Mouse (Mus musculus) left cerebral cortex, postnatal 14 days (tissue): Measurements from ENCODE around the gene Lypd6b. TPM values are rescaled to one million over a fixed set of nuclear protein-coding genes. Genes with fewer than 3 reads are reported as not detected.

Experiments
- DNase-seq, 2 experiments: peaks; one replicate each; pipeline ENCODE4 v3.0.0; 2021 to 2022; ENCODE audit warnings: low spot score in 2 of 2, mixed read lengths in 1 of 2
- intact Hi-C: fragments of 180-260 bp; cut with DNase I; formaldehyde crosslinking; loops from one replicate; pipeline ENCODE4 v1.15.1; 2025
- total RNA-seq, 2 experiments: library from RNA; stranded (reverse); gene quantifications; 2 replicates each; pipeline ENCODE4 v1.2.3; 2021

Lypd6b gene
- total RNA-seq, 2 experiments from 2014 or later, result 10.7 to 10.9 TPM

- DNase-seq, result no peak
- intact Hi-C loops, result no loop called here
Observed at GRCm38 (mm10) chr2:49918132-49918531, 130.6 kb downstream of the Lypd6b start.

- DNase-seq, result no peak
- intact Hi-C loops, result no loop called here
Observed at GRCm38 (mm10) chr2:49918692-49919091, 131.2 kb downstream of the Lypd6b start.

GRCm38 (mm10) chr2:49921948-49922347, 134.5 kb downstream of the Lypd6b start:
- no peak for DNase-seq
- intact Hi-C loops, result no loop called here

- intact Hi-C loops, result no loop called here
- no peak for DNase-seq
Observed at GRCm38 (mm10) chr2:49922810-49923209, 135.3 kb downstream of the Lypd6b start.

- intact Hi-C loops, result no loop called here
- no peak for DNase-seq
Observed at GRCm38 (mm10) chr2:49926186-49926585, 138.7 kb downstream of the Lypd6b start.

GRCm38 (mm10) chr2:49927362-49927761, 139.9 kb downstream of the Lypd6b start:
- intact Hi-C loops, result no loop called here

GRCm38 (mm10) chr2:49929931-49930330, 142.4 kb downstream of the Lypd6b start:
- DNase-seq, result no peak
- intact Hi-C loops, result no loop called here

More at GRCm38 (mm10) chr2:49927362-49927761, 139.9 kb downstream of the Lypd6b start:
- no peak for DNase-seq

- DNase-seq, result no peak
- intact Hi-C loops, result no loop called here
Observed at GRCm38 (mm10) chr2:49937621-49938020, 150.1 kb downstream of the Lypd6b start.

- no peak for DNase-seq
- intact Hi-C loops, result no loop called here
Observed at GRCm38 (mm10) chr2:49938246-49938645, 150.8 kb downstream of the Lypd6b start.

- intact Hi-C loops, result loop anchor here (10.0 kb wide), 1 partner anchor 324 kb away; no protein-coding TSS in a partner anchor
- no peak for DNase-seq
Observed at GRCm38 (mm10) chr2:49940372-49940771, 152.9 kb downstream of the Lypd6b start.

- intact Hi-C loops, result loop anchor here (10.0 kb wide), 1 partner anchor 323 kb away; no protein-coding TSS in a partner anchor
- DNase-seq, result no peak
Observed at GRCm38 (mm10) chr2:49942100-49942499, 154.6 kb downstream of the Lypd6b start.

GRCm38 (mm10) chr2:49951681-49952080, 164.2 kb downstream of the Lypd6b start:
- intact Hi-C loops, result no loop called here
- no peak for DNase-seq

- DNase-seq, result no peak
- intact Hi-C loops, result no loop called here
Observed at GRCm38 (mm10) chr2:49952632-49953293, 165.3 kb downstream of the Lypd6b start.

- intact Hi-C loops, result no loop called here
- DNase-seq, result no peak
Observed at GRCm38 (mm10) chr2:49957449-49957848, 170.0 kb downstream of the Lypd6b start.

- no peak for DNase-seq
Observed at GRCm38 (mm10) chr2:49961991-49962390, 174.5 kb downstream of the Lypd6b start.

GRCm38 (mm10) chr2:49964899-49965298, 177.4 kb downstream of the Lypd6b start:
- DNase-seq, result no peak
- intact Hi-C loops, result no loop called here

More at GRCm38 (mm10) chr2:49961991-49962390, 174.5 kb downstream of the Lypd6b start:
- intact Hi-C loops, result no loop called here

- intact Hi-C loops, result no loop called here
Observed at GRCm38 (mm10) chr2:49967748-49968147, 180.3 kb downstream of the Lypd6b start.

GRCm38 (mm10) chr2:49970990-49971389, 183.5 kb downstream of the Lypd6b start:
- intact Hi-C loops, result no loop called here
- DNase-seq, result no peak

More at GRCm38 (mm10) chr2:49967748-49968147, 180.3 kb downstream of the Lypd6b start:
- DNase-seq, result no peak

- intact Hi-C loops, result no loop called here
Observed at GRCm38 (mm10) chr2:49978606-49979005, 191.1 kb downstream of the Lypd6b start.

GRCm38 (mm10) chr2:49979991-49980390, 192.5 kb downstream of the Lypd6b start:
- intact Hi-C loops, result no loop called here
- no peak for DNase-seq

More at GRCm38 (mm10) chr2:49978606-49979005, 191.1 kb downstream of the Lypd6b start:
- DNase-seq, result no peak

GRCm38 (mm10) chr2:49983021-49983420, 195.5 kb downstream of the Lypd6b start:
- intact Hi-C loops, result no loop called here
- peak; percentile 39 to 44 for DNase-seq
